Mouse (Mus musculus) myocyte (in vitro differentiated cells): ENCODE measurements around the gene Taf3.

Experiments
- E2F4 ChIP-seq: IDR thresholded peaks from one replicate; pipeline ENCODE4 v1.6.1; 2011; ENCODE audit warnings: mild to moderate bottlenecking, control low read depth, moderate library complexity; ENCODE audit not compliant: insufficient read depth
- MYOD1 ChIP-seq, 3 experiments: IDR thresholded peaks; one replicate each; pipeline ENCODE4 v1.6.1; 2011; ENCODE audit warnings: control low read depth in 2 of 3, low read depth in 2 of 3, mild to moderate bottlenecking in 2 of 3, moderate library complexity in 1 of 3; ENCODE audit not compliant: insufficient read length in 2 of 3, control insufficient read depth in 1 of 3
- MYOG ChIP-seq, 3 experiments: IDR thresholded peaks; one replicate each; pipeline ENCODE4 v1.6.1; 2011; ENCODE audit warnings: control low read depth in 2 of 3, low read depth in 2 of 3, mild to moderate bottlenecking in 2 of 3; ENCODE audit not compliant: insufficient read length in 2 of 3, control insufficient read depth in 1 of 3, insufficient read depth in 1 of 3
- POLR2A ChIP-seq: IDR thresholded peaks from one replicate; pipeline ENCODE4 v1.6.1; 2011; ENCODE audit warnings: low read depth, mild to moderate bottlenecking, control low read depth, moderate library complexity; ENCODE audit not compliant: insufficient read length
- POLR2AphosphoS2 ChIP-seq: IDR thresholded peaks from one replicate; pipeline ENCODE4 v1.6.1; 2011; ENCODE audit warnings: low read depth, control low read depth; ENCODE audit not compliant: insufficient read length
- TCF12 ChIP-seq: IDR thresholded peaks from one replicate; pipeline ENCODE4 v1.6.1; 2011; ENCODE audit warnings: mild to moderate bottlenecking, control low read depth; ENCODE audit not compliant: poor library complexity, insufficient read depth, severe bottlenecking
- USF1 ChIP-seq: IDR thresholded peaks from one replicate; pipeline ENCODE4 v1.6.1; 2011; ENCODE audit warnings: low read depth, mild to moderate bottlenecking, control low read depth, moderate library complexity

DNA sequence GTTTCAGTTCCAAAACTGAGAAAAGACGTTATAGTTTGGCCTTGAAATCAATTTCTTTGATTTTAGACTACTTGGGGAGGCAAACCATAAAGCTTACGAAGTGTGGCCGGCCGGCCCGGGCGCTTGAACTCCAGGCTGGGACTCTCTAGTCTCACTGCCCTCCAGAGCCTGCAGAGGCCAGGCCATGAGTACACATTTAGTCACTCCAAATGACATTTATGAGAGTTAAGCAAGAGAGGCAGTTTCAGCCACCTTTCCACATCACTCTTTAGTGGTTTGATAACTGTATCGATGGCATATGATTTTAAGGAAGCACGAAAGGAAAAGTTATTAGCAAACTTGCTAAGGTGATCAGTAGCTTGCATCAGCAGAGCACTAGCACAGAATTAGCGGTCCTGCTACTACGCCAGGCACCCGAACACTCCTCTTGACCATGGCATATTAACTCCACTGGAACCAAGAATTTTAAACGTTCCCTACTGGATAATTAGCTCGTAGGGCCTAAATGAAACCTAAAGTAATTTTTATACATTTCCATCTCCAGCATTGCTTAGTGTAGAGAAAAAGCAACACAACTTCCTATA is 38.6 kb downstream of the Taf3 start:
- TF ChIP-seq E2F4 (no peak), USF1 (no peak), TCF12 (no peak), POLR2A (no peak), MYOG (IDR thresholded peaks at IDR 0.05; ENCODE audit: control insufficient read depth in 1 of 3, insufficient read depth in 1 of 3, insufficient read length in 2 of 3, low read depth in 2 of 3) (no peak), MYOD1 (IDR thresholded peaks at IDR 0.05; ENCODE audit: control insufficient read depth in 1 of 3, insufficient read length in 2 of 3, low read depth in 2 of 3) (no peak), POLR2AphosphoS2 (no peak)
